Mouse (Mus musculus) urinary bladder, adult 18-20 months (tissue): ENCODE data around the gene Nipa1.

Experiments
- DNase-seq, 2 experiments: peaks; one replicate each; pipeline ENCODE4 v3.0.0; 2022; ENCODE audit warnings: low spot score in 2 of 2, mixed read lengths in 2 of 2

Nipa1 gene

GRCm38 (mm10) chr7:55935025-55935424, 84.7 kb downstream of the Nipa1 start:
- DNase-seq: no peak

- no peak for DNase-seq
Observed at GRCm38 (mm10) chr7:55928649-55929048, 91.1 kb downstream of the Nipa1 start.
